In genomic region chr14:118839416-118839815, GRCm38 (mm10) we compare ENCODE assay signal across 17 mouse cellular contexts. TPM values are rescaled to one million over a fixed set of nuclear protein-coding genes. Genes with fewer than 3 reads are reported as not detected.
DNase-seq lines count a peak whose midpoint lies in the region; ATAC-seq and TF ChIP-seq lines count a peak whose summit lies in the region.
"Had no signal": no experiment of that assay in that cellular context is flagged by ENCODE, and none has a peak within 500 bp of the region (broad histone marks: within the 10 kb centered on the region; RNA-seq: fewer than 3 reads in every experiment).

No protein-coding gene starts in this region.

- 29% methylated on average over 5 of the region's 5 CpGs for WGBS in lung, embryonic 16.5 days
- 55% methylated on average over 5 of the region's 5 CpGs for WGBS in intestine, embryonic 16.5 days
- 39% methylated on average over 5 of the region's 5 CpGs for WGBS in stomach, postnatal 0 days

- ATAC-seq in lung, embryonic 16.5 days (ENCODE audit: low read depth), result no peak
- peak; percentile 50; the same call in 1 of the 2 replicates for ATAC-seq in intestine, embryonic 16.5 days
- peak; percentile 33; the same call in 1 of the 2 replicates for ATAC-seq in stomach, postnatal 0 days (ENCODE audit: low FRiP score, low TSS enrichment)
- ATAC-seq in activated CD4-positive, CD25-positive, alpha-beta regulatory T cell, adult 4 months, result no peak
- ATAC-seq: hindbrain, embryonic 16.5 days had no signal

- H3K9me3 ChIP-seq in lung, embryonic 16.5 days (ENCODE audit: control insufficient read depth, low read length), result no peaks in the 10 kb centered on the region
- H3K9me3 ChIP-seq in intestine, embryonic 16.5 days (ENCODE audit: control insufficient read depth, low read length), result no peaks in the 10 kb centered on the region
- H3K9me3 ChIP-seq in stomach, postnatal 0 days (ENCODE audit: control insufficient read depth, low read length), result no peaks in the 10 kb centered on the region
- H3K9me3 ChIP-seq: embryonic facial prominence, embryonic 15.5 days; forebrain, embryonic 12.5 days; limb, embryonic 10.5 days; liver, embryonic 15.5 days; midbrain, embryonic 10.5 days had no signal

- no peak overlapping the region for H3K4me3 ChIP-seq in lung, embryonic 16.5 days (ENCODE audit: low read length)
- H3K4me3 ChIP-seq in intestine, embryonic 16.5 days (ENCODE audit: low read length), result no peak overlapping the region
- H3K4me3 ChIP-seq in stomach, postnatal 0 days (ENCODE audit: low read depth, low read length), result no peak overlapping the region
- H3K4me3 ChIP-seq: embryonic facial prominence, embryonic 15.5 days; forebrain, embryonic 12.5 days; limb, embryonic 10.5 days; liver, embryonic 15.5 days; midbrain, embryonic 10.5 days had no signal

- no peaks in the 10 kb centered on the region for H3K27me3 ChIP-seq in lung, embryonic 16.5 days (ENCODE audit: control insufficient read depth, insufficient read depth, low read depth, low read length)
- no peaks in the 10 kb centered on the region for H3K27me3 ChIP-seq in intestine, embryonic 16.5 days (replicated peaks; ENCODE audit: control insufficient read depth, insufficient read depth, low read length)
- no peaks in the 10 kb centered on the region for H3K27me3 ChIP-seq in stomach, postnatal 0 days (ENCODE audit: control insufficient read depth, insufficient read depth, low read length)
- H3K27me3 ChIP-seq: embryonic facial prominence, embryonic 15.5 days had no signal

- TF ChIP-seq CTCF in stomach, postnatal 0 days (IDR thresholded peaks at IDR 0.05; ENCODE audit: low read depth), result no peak

- 0 out of 2 replicates have a peak overlapping the region, but pooled peaks have one; percentile 19 for H3K27ac ChIP-seq in lung, embryonic 16.5 days (ENCODE audit: low read length)
- no peak overlapping the region for H3K27ac ChIP-seq in intestine, embryonic 16.5 days (ENCODE audit: low read length)
- H3K27ac ChIP-seq in stomach, postnatal 0 days (replicated peaks), result no peak overlapping the region
- H3K27ac ChIP-seq: embryonic facial prominence, embryonic 15.5 days; forebrain, embryonic 12.5 days; limb, embryonic 10.5 days; liver, embryonic 15.5 days; midbrain, embryonic 10.5 days had no signal

- DNase-seq in heart, postnatal 10 days, result peak; percentile 35 to 53
- no peak for DNase-seq in heart, postnatal 4 days
- DNase-seq in lung, postnatal 14 days, result no peak
- no peak for DNase-seq in stomach, postnatal 0 days (ENCODE audit: low spot score)
- DNase-seq: adrenal gland, adult 2 months; cerebellum, adult 11-12 months; lung, postnatal 36 days had no signal

- TF ChIP-seq EP300 in stomach, postnatal 0 days (optimal IDR thresholded peaks at IDR 0.05), result no peak

- intact Hi-C loops in heart, postnatal 10 days (cut with DNase I), result no loop called here

- H3K4me1 ChIP-seq in lung, embryonic 16.5 days (replicated peaks; ENCODE audit: control insufficient read depth, insufficient read depth, low read length), result peaks cover 5% of the 10 kb centered on the region
- H3K4me1 ChIP-seq in intestine, embryonic 16.5 days (ENCODE audit: control insufficient read depth, insufficient read depth, low read length), result 0 out of 2 replicates have a peak, but pooled peaks cover 6% of the 10 kb centered on the region
- no peaks in the 10 kb centered on the region for H3K4me1 ChIP-seq in stomach, postnatal 0 days (replicated peaks; ENCODE audit: control insufficient read depth, insufficient read depth)

- H3K4me2 ChIP-seq in lung, embryonic 16.5 days (ENCODE audit: low read depth, low read length), result no peak overlapping the region
- H3K4me2 ChIP-seq in intestine, embryonic 16.5 days (ENCODE audit: low read depth, low read length), result no peak overlapping the region
- H3K4me2 ChIP-seq in stomach, postnatal 0 days (replicated peaks; ENCODE audit: low read depth), result no peak overlapping the region
- H3K4me2 ChIP-seq: embryonic facial prominence, embryonic 15.5 days; forebrain, embryonic 12.5 days; liver, embryonic 15.5 days had no signal

- H3K36me3 ChIP-seq in lung, embryonic 16.5 days (ENCODE audit: control insufficient read depth, insufficient read depth, low read length), result no peaks in the 10 kb centered on the region
- H3K36me3 ChIP-seq in intestine, embryonic 16.5 days (ENCODE audit: control insufficient read depth, insufficient read depth, low read length), result no peaks in the 10 kb centered on the region
- H3K36me3 ChIP-seq in stomach, postnatal 0 days (ENCODE audit: control insufficient read depth, insufficient read depth, low read length), result no peaks in the 10 kb centered on the region
- H3K36me3 ChIP-seq: embryonic facial prominence, embryonic 15.5 days; forebrain, embryonic 12.5 days; limb, embryonic 10.5 days; liver, embryonic 15.5 days; midbrain, embryonic 10.5 days had no signal

- no peak overlapping the region for H3K9ac ChIP-seq in lung, embryonic 16.5 days (ENCODE audit: low read length)
- H3K9ac ChIP-seq in intestine, embryonic 16.5 days (ENCODE audit: low read depth, low read length), result no peak overlapping the region
- no peak overlapping the region for H3K9ac ChIP-seq in stomach, postnatal 0 days (ENCODE audit: low read length)
- H3K9ac ChIP-seq: embryonic facial prominence, embryonic 15.5 days; forebrain, embryonic 12.5 days; liver, embryonic 15.5 days had no signal

RNA-seq across cellular contexts. Expression of gene Cldn10, which starts 51.7 kb away (rescaled TPM):
- total RNA-seq in heart, postnatal 10 days (2021), result under 1 TPM in 1 of 2 experiments, not detected in 1; 0.60 TPM
- under 1 TPM; 0.23 to 0.24 TPM for total RNA-seq in heart, postnatal 4 days (2021)
- 83.5 and 94.0 TPM in 2 replicates for polyA plus RNA-seq in lung, embryonic 16.5 days (2015; fragmentation: Nextera tagmentation; extraction: Ambion mirVana)
- polyA plus RNA-seq in intestine, embryonic 16.5 days (2015; fragmentation: Nextera tagmentation; extraction: Ambion mirVana), result 21.1 and 23.1 TPM in 2 replicates
- 8.2 and 8.4 TPM in 2 replicates for polyA plus RNA-seq in stomach, postnatal 0 days (2015; fragmentation: Nextera tagmentation; extraction: Ambion mirVana)
- 1 to 10 TPM; 1.4 to 2.7 TPM for polyA plus RNA-seq in activated CD4-positive, CD25-positive, alpha-beta regulatory T cell, adult 4 months (2017; shearing (Covaris generic))
- total RNA-seq: monocyte, adult 5-6 weeks had no signal

Comparison
In these comparisons a context has a peak if more than half of its experiments do, and no peak if none do; other contexts are left out.
1. DNase-seq: peak in heart, postnatal 10 days (2 of 2); none in heart, postnatal 4 days (single experiment), lung, postnatal 14 days (single experiment) and stomach, postnatal 0 days (single experiment).
2. ATAC-seq: peak in intestine, embryonic 16.5 days (single experiment) and stomach, postnatal 0 days (single experiment); none in lung, embryonic 16.5 days (single experiment) and activated CD4-positive, CD25-positive, alpha-beta regulatory T cell, adult 4 months (single experiment).